In genomic region chr4:117132794-117133143, GRCm38 (mm10) we compare ENCODE assay signal across 9 mouse cellular contexts. TPM values are rescaled to one million over a fixed set of nuclear protein-coding genes. Genes with fewer than 3 reads are reported as not detected.
DNase-seq lines count a peak whose midpoint lies in the region; ATAC-seq lines count a peak whose summit lies in the region.
"Had no signal": no experiment of that assay in that cellular context is flagged by ENCODE, and none has a peak within 500 bp of the region (broad histone marks: within the 10 kb centered on the region; RNA-seq: fewer than 3 reads in every experiment).

No protein-coding gene starts in this region.

- peaks cover 30% of the 10 kb centered on the region for H3K27me3 ChIP-seq in heart, embryonic 13.5 days (replicated peaks)
- H3K27me3 ChIP-seq in hindbrain, embryonic 12.5 days: 0 out of 2 replicates have a peak, but pooled peaks cover 11% of the 10 kb centered on the region
- H3K27me3 ChIP-seq in midbrain, embryonic 12.5 days: peaks cover 11% of the 10 kb centered on the region; the same call in 1 of the 2 replicates
- H3K27me3 ChIP-seq: Patski had no signal

- H3K36me3 ChIP-seq in heart, embryonic 13.5 days: peaks cover 17% of the 10 kb centered on the region
- peaks cover 21% of the 10 kb centered on the region for H3K36me3 ChIP-seq in hindbrain, embryonic 12.5 days
- peaks cover 21% of the 10 kb centered on the region for H3K36me3 ChIP-seq in midbrain, embryonic 12.5 days

- peak overlapping the region; percentile 93 for H3K9ac ChIP-seq in heart, embryonic 13.5 days
- H3K9ac ChIP-seq in hindbrain, embryonic 12.5 days: peak overlapping the region; percentile 84
- peak overlapping the region; percentile 78 for H3K9ac ChIP-seq in midbrain, embryonic 12.5 days (replicated peaks)

- H3K27ac ChIP-seq in heart, embryonic 13.5 days (replicated peaks): no peak overlapping the region
- H3K27ac ChIP-seq in hindbrain, embryonic 12.5 days: 0 out of 2 replicates have a peak overlapping the region, but pooled peaks have one; percentile 68
- H3K27ac ChIP-seq in midbrain, embryonic 12.5 days (replicated peaks): peak overlapping the region; percentile 71; the same call in 1 of the 2 replicates

- peak overlapping the region; percentile 100 for H3K4me2 ChIP-seq in heart, embryonic 13.5 days
- H3K4me2 ChIP-seq in hindbrain, embryonic 12.5 days (replicated peaks): peak overlapping the region; percentile 82
- peak overlapping the region; percentile 84 for H3K4me2 ChIP-seq in midbrain, embryonic 12.5 days (replicated peaks)

- H3K9me3 ChIP-seq in heart, embryonic 13.5 days: no peaks in the 10 kb centered on the region
- no peaks in the 10 kb centered on the region for H3K9me3 ChIP-seq in hindbrain, embryonic 12.5 days (replicated peaks)
- H3K9me3 ChIP-seq in midbrain, embryonic 12.5 days: no peaks in the 10 kb centered on the region

- 17% methylated on average over 11 of the region's 11 CpGs for WGBS in heart, embryonic 13.5 days
- whole genome bisulfite sequencing in hindbrain, embryonic 12.5 days: 3% methylated on average over 11 of the region's 11 CpGs
- WGBS in midbrain, embryonic 12.5 days: 5% methylated on average over 11 of the region's 11 CpGs

- peak overlapping the region; percentile 90 for H3K4me3 ChIP-seq in heart, embryonic 13.5 days
- H3K4me3 ChIP-seq in hindbrain, embryonic 12.5 days: peak overlapping the region; percentile 83
- H3K4me3 ChIP-seq in midbrain, embryonic 12.5 days: peak overlapping the region; percentile 88

- no peak for ATAC-seq in heart, embryonic 13.5 days (ENCODE audit: extremely low read depth, insufficient number of reproducible peaks, low FRiP score, low TSS enrichment)
- no peak for ATAC-seq in hindbrain, embryonic 12.5 days (ENCODE audit: low FRiP score)
- no peak for ATAC-seq in midbrain, embryonic 12.5 days (ENCODE audit: low FRiP score, low read depth)

- peaks cover 15% of the 10 kb centered on the region for H3K4me1 ChIP-seq in heart, embryonic 13.5 days
- H3K4me1 ChIP-seq in hindbrain, embryonic 12.5 days: peaks cover 35% of the 10 kb centered on the region
- H3K4me1 ChIP-seq in midbrain, embryonic 12.5 days: peaks cover 36% of the 10 kb centered on the region

- DNase-seq in heart, adult 9 months (ENCODE audit: low spot score in 2 of 2): no peak
- DNase-seq in MN1 (ENCODE audit: low spot score): peak; percentile 19
- DNase-seq in urinary bladder, postnatal 10 days (ENCODE audit: low spot score): no peak
- no peak for DNase-seq in gastrocnemius, adult 8-10 months (ENCODE audit: low spot score in 2 of 2)
- DNase-seq in B cell, adult 2 months: no peak

RNA-seq across cellular contexts. Expression of gene Plk3, which starts 1.0 kb away (rescaled TPM):
- 2.1 TPM in 2 replicates for polyA plus RNA-seq in heart, embryonic 13.5 days (2015; fragmentation: Nextera tagmentation; extraction: Ambion mirVana)
- 26.4 and 29.6 TPM in 2 replicates for polyA plus RNA-seq in hindbrain, embryonic 12.5 days (2016; fragmentation: Nextera tagmentation; extraction: Ambion mirVana)
- 33.1 and 40.4 TPM in 2 replicates for polyA plus RNA-seq in midbrain, embryonic 12.5 days (2016; fragmentation: Nextera tagmentation; extraction: Ambion mirVana)
- under 1 TPM; 0.29 to 0.89 (median 0.46) TPM for total RNA-seq in gastrocnemius, adult 8-10 months (2022)

RNA-seq across cellular contexts. Expression of gene Tctex1d4, which starts 6.2 kb away (rescaled TPM):
- not detected in 2 replicates for polyA plus RNA-seq in heart, embryonic 13.5 days (2015; fragmentation: Nextera tagmentation; extraction: Ambion mirVana)
- polyA plus RNA-seq in hindbrain, embryonic 12.5 days (2016; fragmentation: Nextera tagmentation; extraction: Ambion mirVana): 0.34 TPM in 1 of 2 replicates, not detected in the other
- polyA plus RNA-seq in midbrain, embryonic 12.5 days (2016; fragmentation: Nextera tagmentation; extraction: Ambion mirVana): not detected in 2 replicates
- total RNA-seq in gastrocnemius, adult 8-10 months (2022): not detected

RNA-seq across cellular contexts. Expression of gene Btbd19, which starts 7.2 kb away (rescaled TPM):
- polyA plus RNA-seq in heart, embryonic 13.5 days (2015; fragmentation: Nextera tagmentation; extraction: Ambion mirVana): 2.8 and 3.1 TPM in 2 replicates
- polyA plus RNA-seq in hindbrain, embryonic 12.5 days (2016; fragmentation: Nextera tagmentation; extraction: Ambion mirVana): 4.0 and 4.5 TPM in 2 replicates
- polyA plus RNA-seq in midbrain, embryonic 12.5 days (2016; fragmentation: Nextera tagmentation; extraction: Ambion mirVana): 3.8 and 4.2 TPM in 2 replicates
- total RNA-seq in gastrocnemius, adult 8-10 months (2022): 1 to 10 TPM; 1.6 to 3.2 (median 1.8) TPM

RNA-seq across cellular contexts. Expression of gene Rps8, which starts 23.3 kb away (rescaled TPM):
- 616 and 654 TPM in 2 replicates for polyA plus RNA-seq in heart, embryonic 13.5 days (2015; fragmentation: Nextera tagmentation; extraction: Ambion mirVana)
- 588 and 618 TPM in 2 replicates for polyA plus RNA-seq in hindbrain, embryonic 12.5 days (2016; fragmentation: Nextera tagmentation; extraction: Ambion mirVana)
- polyA plus RNA-seq in midbrain, embryonic 12.5 days (2016; fragmentation: Nextera tagmentation; extraction: Ambion mirVana): 573 and 608 TPM in 2 replicates
- 100 to 1,000 TPM; 486 to 610 (median 547) TPM for total RNA-seq in gastrocnemius, adult 8-10 months (2022)

RNA-seq across cellular contexts. Expression of gene Ptch2, which starts 36.9 kb away (rescaled TPM):
- polyA plus RNA-seq in heart, embryonic 13.5 days (2015; fragmentation: Nextera tagmentation; extraction: Ambion mirVana): 3.1 and 3.6 TPM in 2 replicates
- polyA plus RNA-seq in hindbrain, embryonic 12.5 days (2016; fragmentation: Nextera tagmentation; extraction: Ambion mirVana): 4.5 and 5.9 TPM in 2 replicates
- 5.3 and 7.0 TPM in 2 replicates for polyA plus RNA-seq in midbrain, embryonic 12.5 days (2016; fragmentation: Nextera tagmentation; extraction: Ambion mirVana)
- total RNA-seq in gastrocnemius, adult 8-10 months (2022): under 1 TPM; 0.22 to 0.76 (median 0.69) TPM
